Mouse (Mus musculus) CH12.LX (cell line): Measurements from ENCODE around the gene Ctsh. TPM values are rescaled to one million over a fixed set of nuclear protein-coding genes. Genes with fewer than 3 reads are reported as not detected.
"Not testable (repeated sequence)": the region's sequence is repeated elsewhere in the genome, so short reads cannot be mapped to it uniquely, and the experiment has no call there.

Experiments
- DNase-seq: peaks from one replicate; pipeline ENCODE4 v3.0.0-alpha.2; 2013; ENCODE audit errors: extremely low read depth
- H3K27ac ChIP-seq: 2 replicates; pipeline ENCODE4 v1.5.1; 2012; ENCODE audit warnings: low read depth, mild to moderate bottlenecking, control low read depth, moderate library complexity; ENCODE audit not compliant: insufficient read depth
- H3K27me3 ChIP-seq: replicated peaks from 2 replicates; pipeline ENCODE3; 2012; ENCODE audit warnings: inconsistent platforms
- H3K36me3 ChIP-seq, 2 experiments: replicated peaks in 1 of 2; 2 replicates each; pipeline versions ENCODE3 to v1.6.1; 2012; ENCODE audit warnings: inconsistent platforms in 1 of 2, low read length in 1 of 2, mild to moderate bottlenecking in 1 of 2, mixed read lengths in 1 of 2, moderate library complexity in 1 of 2; ENCODE audit not compliant: control insufficient read depth in 1 of 2, insufficient read depth in 1 of 2
- H3K4me1 ChIP-seq, 2 experiments: 2 replicates each; pipeline ENCODE4 v1.6.1; 2012; ENCODE audit warnings: inconsistent platforms in 1 of 2, moderate library complexity in 1 of 2; ENCODE audit not compliant: insufficient read depth in 2 of 2, control insufficient read depth in 1 of 2
- H3K4me2 ChIP-seq: 2 replicates; pipeline ENCODE4 v1.6.1; 2012; ENCODE audit warnings: low read depth, mild to moderate bottlenecking, control low read depth; ENCODE audit not compliant: poor library complexity, insufficient read depth, severe bottlenecking
- H3K4me3 ChIP-seq, 3 experiments: fragments of 150-350 bp in 1 of 3; sonication (generic) in 1 of 3; replicated peaks in 1 of 3; 2 replicates each; pipeline versions ENCODE3 to v1.5.1; 2011 to 2012; ENCODE audit warnings: low read depth in 2 of 3, low read length in 2 of 3, mild to moderate bottlenecking in 2 of 3, moderate library complexity in 2 of 3, control low read depth in 1 of 3, improper control_type of control experiment in 1 of 3, inconsistent platforms in 1 of 3, mixed read lengths in 1 of 3; ENCODE audit not compliant: poor library complexity in 1 of 3
- H3K79me2 ChIP-seq: replicated peaks from 2 replicates; pipeline ENCODE4 v1.6.1; 2012; ENCODE audit warnings: mild to moderate bottlenecking, moderate library complexity; ENCODE audit not compliant: control insufficient read depth, poor library complexity, insufficient read depth, severe bottlenecking; ENCODE audit errors: extremely low read depth
- H3K9ac ChIP-seq: 2 replicates; pipeline ENCODE4 v1.6.1; 2012; ENCODE audit warnings: low read depth, mild to moderate bottlenecking, control low read depth, moderate library complexity; ENCODE audit not compliant: insufficient read depth
- H3K9me3 ChIP-seq: replicated peaks from 2 replicates; pipeline ENCODE3; 2012; ENCODE audit warnings: low read length, inconsistent platforms, mixed read lengths
- BHLHE40 ChIP-seq: IDR thresholded peaks from 2 replicates; pipeline ENCODE4 v1.6.1; 2011; ENCODE audit warnings: mild to moderate bottlenecking, low read depth, low read length, improper control_type of control experiment
- CHD1 ChIP-seq: IDR thresholded peaks from 2 replicates; pipeline ENCODE4 v1.6.1; 2012; ENCODE audit warnings: low read depth, low read length, improper control_type of control experiment, inconsistent platforms
- CTCF ChIP-seq, 2 experiments: IDR thresholded peaks in 1 of 2; conservative IDR thresholded peaks in 1 of 2; 2 replicates each; pipeline ENCODE4 v1.5.1; 2011 to 2012; ENCODE audit warnings: low read depth in 2 of 2, low read length in 2 of 2, improper control_type of control experiment in 1 of 2, inconsistent platforms in 1 of 2, mild to moderate bottlenecking in 1 of 2, moderate library complexity in 1 of 2
- EP300 ChIP-seq: IDR thresholded peaks from 2 replicates; pipeline ENCODE4 v1.6.1; 2011; ENCODE audit warnings: low read length, improper control_type of control experiment
- ETS1 ChIP-seq: conservative IDR thresholded peaks from 2 replicates; pipeline ENCODE4 v1.6.1; 2012; ENCODE audit warnings: low read depth, mild to moderate bottlenecking, inconsistent platforms, low read length, improper control_type of control experiment, moderate library complexity
- JUN ChIP-seq: IDR thresholded peaks from 2 replicates; pipeline ENCODE4 v1.6.1; 2011; ENCODE audit warnings: low read depth, mild to moderate bottlenecking, low read length, improper control_type of control experiment, moderate library complexity; ENCODE audit not compliant: insufficient read depth
- KAT2A ChIP-seq: IDR thresholded peaks from 2 replicates; pipeline ENCODE4 v1.6.1; 2012; ENCODE audit warnings: low read length, improper control_type of control experiment, inconsistent platforms; ENCODE audit not compliant: insufficient replicate concordance
- MEF2A ChIP-seq: IDR thresholded peaks from 2 replicates; pipeline ENCODE4 v1.6.1; 2014; ENCODE audit warnings: low read depth, mild to moderate bottlenecking, inconsistent platforms, low read length, improper control_type of control experiment, borderline replicate concordance
- PAX5 ChIP-seq: IDR thresholded peaks from 2 replicates; pipeline ENCODE4 v1.6.1; 2012; ENCODE audit warnings: low read length, inconsistent platforms, mixed read lengths
- POLR2AphosphoS2 ChIP-seq: IDR thresholded peaks from 2 replicates; pipeline ENCODE4 v1.6.1; 2011; ENCODE audit warnings: low read depth, low read length, improper control_type of control experiment
- RAD21 ChIP-seq: IDR thresholded peaks from 2 replicates; pipeline ENCODE4 v1.6.1; 2011; ENCODE audit warnings: low read depth, mild to moderate bottlenecking, low read length, improper control_type of control experiment, moderate library complexity
- RCOR1 ChIP-seq: conservative IDR thresholded peaks from 2 replicates; pipeline ENCODE4 v1.6.1; 2012; ENCODE audit warnings: low read depth, mild to moderate bottlenecking, inconsistent platforms, low read length, improper control_type of control experiment
- SIN3A ChIP-seq: IDR thresholded peaks from 2 replicates; pipeline ENCODE4 v1.6.1; 2012; ENCODE audit warnings: low read length, improper control_type of control experiment, inconsistent platforms
- TBP ChIP-seq: conservative IDR thresholded peaks from 2 replicates; pipeline ENCODE4 v1.6.1; 2011; ENCODE audit warnings: low read depth, low read length, improper control_type of control experiment
- TCF12 ChIP-seq: IDR thresholded peaks from 2 replicates; pipeline ENCODE4 v1.6.1; 2014; ENCODE audit warnings: low read depth, mild to moderate bottlenecking, inconsistent platforms, low read length, improper control_type of control experiment
- UBTF ChIP-seq: IDR thresholded peaks from 2 replicates; pipeline ENCODE4 v1.6.1; 2012; ENCODE audit warnings: low read depth, mild to moderate bottlenecking, inconsistent platforms, low read length, improper control_type of control experiment, moderate library complexity
- USF1 ChIP-seq: IDR thresholded peaks from 2 replicates; pipeline ENCODE4 v1.6.1; 2014; ENCODE audit warnings: low read depth, mild to moderate bottlenecking, inconsistent platforms, low read length, improper control_type of control experiment
- ZC3H11A ChIP-seq: IDR thresholded peaks from 2 replicates; pipeline ENCODE4 v1.6.1; 2012; ENCODE audit warnings: low read depth, mild to moderate bottlenecking, inconsistent platforms, low read length, improper control_type of control experiment
- ZMIZ1 ChIP-seq: IDR thresholded peaks from 2 replicates; pipeline ENCODE4 v1.6.1; 2012; ENCODE audit warnings: low read depth, mild to moderate bottlenecking, inconsistent platforms, low read length, improper control_type of control experiment
- ZNF384 ChIP-seq: IDR thresholded peaks from 2 replicates; pipeline ENCODE4 v1.6.1; 2012; ENCODE audit warnings: low read depth, low read length, improper control_type of control experiment, inconsistent platforms
- dilution Hi-C: fragments of 300-500 bp; cut with MboI; formaldehyde crosslinking; loops from 2 replicates; pipeline ENCODE4 v1.14.3; 2020; ENCODE audit warnings: low sequenced_read_pairs; ENCODE audit not compliant: extremely low pct_unique_long_range_greater_than_20kb, extremely low pct_ligation_motif_present
- in situ Hi-C: fragments of 300-500 bp; cut with MboI; formaldehyde crosslinking; loops from 3 replicates; pipeline ENCODE4 v1.14.3; 2019; ENCODE audit warnings: low sequenced_read_pairs, low pct_ligation_motif_present, low pct_unique_long_range_greater_than_20kb, mixed read lengths
- polyA plus RNA-seq: library from polyadenylated mRNA; unstranded; fragments of >175 nt; gene quantifications from 2 replicates; pipeline ENCODE4 v1.2.1, GENCODE M21; 2012; ENCODE audit warnings: low read depth; ENCODE audit not compliant: insufficient read length
- total RNA-seq, 2 experiments: library from RNA; depleted of rRNA; stranded (reverse); fragments of 300-350 nt in 1 of 2; fragments of >200 nt in 1 of 2; gene quantifications; 2 replicates each; pipeline ENCODE4 v1.2.3; 2012 to 2014

The Ctsh gene
- total and polyA plus RNA-seq, 3 experiments: 133 to 316 (median 256) TPM

- no peak for TF ChIP-seq RAD21
These were observed 13.0 kb upstream of the Ctsh start (continued) for GRCm38 (mm10) chr9:90040916-90041315.

DNA sequence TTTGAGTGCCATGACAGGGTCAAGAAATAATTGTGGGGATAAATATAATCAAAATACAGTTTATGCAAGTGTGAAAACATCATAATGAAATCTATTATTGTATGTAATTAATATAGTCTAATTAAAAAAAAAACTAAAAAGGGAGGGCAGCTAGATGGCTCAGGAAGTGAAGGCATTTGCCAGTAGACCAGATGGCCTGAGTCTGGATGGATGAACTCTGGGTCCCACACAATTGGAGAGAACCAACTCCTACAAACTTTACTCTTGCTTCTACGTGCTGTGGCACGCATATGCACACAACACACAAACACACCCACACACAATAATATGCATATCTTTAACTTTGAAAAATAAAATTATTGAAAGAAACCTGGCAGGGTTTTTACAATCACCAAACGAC, 12.4 kb upstream of the Ctsh start:
- no peak for DNase-seq
- Histone ChIP-seq H3K79me2 (no peaks in the 10 kb centered on the region), H3K27ac (no peak overlapping the region), H3K27me3 (no peaks in the 10 kb centered on the region), H3K4me1 (peaks cover 3 to 9% of the 10 kb centered on the region in 2 experiments; a peak in 1 of 4 replicates), H3K4me3 (no peak overlapping the region), H3K9me3 (no peaks in the 10 kb centered on the region), H3K9ac (no peak overlapping the region), H3K36me3 (no peaks in the 10 kb centered on the region), H3K4me2 (no peak overlapping the region)
- dilution Hi-C loops: no loop called here
- in situ Hi-C loops: no loop called here
- TF ChIP-seq UBTF (no peak), USF1 (no peak), EP300 (no peak), ZMIZ1 (no peak), JUN (no peak), ZC3H11A (no peak), RCOR1 (no peak), KAT2A (no peak), TCF12 (no peak), BHLHE40 (no peak), ZNF384 (no peak), ETS1 (no peak), CHD1 (no peak), SIN3A (no peak), TBP (no peak), POLR2AphosphoS2 (no peak), PAX5 (no peak), CTCF (conservative IDR thresholded peaks at IDR 0.05 in 1 of 2, IDR thresholded peaks at IDR 0.05 in 1 of 2; ENCODE audit: low read depth in 2 of 2, low read length in 2 of 2) (no peak), RAD21 (no peak), MEF2A (no peak)

DNA sequence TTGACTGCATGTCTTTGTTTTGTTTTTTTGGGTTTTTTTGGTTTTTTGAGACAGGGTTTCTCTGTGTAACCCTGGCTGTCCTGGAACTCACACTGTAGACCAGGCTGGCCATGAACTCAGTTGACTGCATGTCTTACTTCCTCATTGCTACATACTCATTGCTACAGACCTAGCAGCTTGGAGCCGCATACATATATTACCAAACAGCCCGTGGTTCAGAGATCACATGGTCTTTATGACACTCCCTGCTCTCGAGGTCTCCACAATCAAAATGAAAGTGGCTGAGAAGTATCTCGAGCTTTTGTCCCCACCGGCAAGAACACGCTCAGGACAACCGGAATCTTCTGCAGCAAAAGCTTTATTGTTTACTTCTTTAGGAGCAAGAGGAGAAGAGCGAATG, 11.0 kb upstream of the Ctsh start:
- H3K9me3 ChIP-seq, H3K4me1 ChIP-seq, dilution Hi-C loops, in situ Hi-C loops, H3K4me2 ChIP-seq, H3K79me2 ChIP-seq, H3K27ac ChIP-seq, DNase-seq, H3K36me3 ChIP-seq, H3K9ac ChIP-seq, H3K27me3 ChIP-seq, H3K4me3 ChIP-seq: not testable (repeated sequence)
